Mouse (Mus musculus) liver, adult (tissue): Measurements from ENCODE around the gene Vps29.

Experiments
- GATA4 ChIP-seq: IDR thresholded peaks from 2 replicates; pipeline ENCODE4 v1.6.1; 2014; ENCODE audit warnings: mild to moderate bottlenecking, low read length; ENCODE audit not compliant: insufficient replicate concordance

The Vps29 gene

GRCm38 (mm10) chr5:122379374-122380155, 25.4 kb downstream of the Vps29 start:
- TF ChIP-seq GATA4 = no peak

GRCm38 (mm10) chr5:122390006-122390405, 35.8 kb downstream of the Vps29 start:
- no peak for TF ChIP-seq GATA4

- no peak for TF ChIP-seq GATA4
These were observed 36.5 kb downstream of the Vps29 start for GRCm38 (mm10) chr5:122390671-122391070.

- no peak for TF ChIP-seq GATA4
These were observed 37.1 kb downstream of the Vps29 start for GRCm38 (mm10) chr5:122391178-122391785.

- TF ChIP-seq GATA4 = no peak; the same call in 1 of the 2 replicates
These were observed 37.6 kb downstream of the Vps29 start, which contains the start of gene Arpc3 for GRCm38 (mm10) chr5:122391786-122392180. Gene Arpc3 (plus strand): TSS chr5:122391878.

GRCm38 (mm10) chr5:122392227-122393004, 38.2 kb downstream of the Vps29 start:
- TF ChIP-seq GATA4 = no peak

- TF ChIP-seq GATA4 = no peak
These were observed 39.7 kb downstream of the Vps29 start for GRCm38 (mm10) chr5:122393887-122394286.

GRCm38 (mm10) chr5:122396791-122397190, 42.6 kb downstream of the Vps29 start:
- no peak for TF ChIP-seq GATA4

- no peak for TF ChIP-seq GATA4
These were observed 43.3 kb downstream of the Vps29 start for GRCm38 (mm10) chr5:122397495-122397894.

GRCm38 (mm10) chr5:122399871-122400270, 45.7 kb downstream of the Vps29 start:
- no peak for TF ChIP-seq GATA4

- no peak; the same call in 1 of the 2 replicates for TF ChIP-seq GATA4
These were observed 46.6 kb downstream of the Vps29 start for GRCm38 (mm10) chr5:122400628-122401302.

- no peak for TF ChIP-seq GATA4
These were observed 47.1 kb downstream of the Vps29 start for GRCm38 (mm10) chr5:122401303-122401640.

- no peak for TF ChIP-seq GATA4
These were observed 48.0 kb downstream of the Vps29 start for GRCm38 (mm10) chr5:122402160-122402559.

- no peak for TF ChIP-seq GATA4
These were observed 48.6 kb downstream of the Vps29 start for GRCm38 (mm10) chr5:122402772-122403171.

GRCm38 (mm10) chr5:122403362-122403761, 49.2 kb downstream of the Vps29 start:
- TF ChIP-seq GATA4 = no peak
